ENCODE assay signal across 25 mouse cellular contexts in the genomic region with DNA sequence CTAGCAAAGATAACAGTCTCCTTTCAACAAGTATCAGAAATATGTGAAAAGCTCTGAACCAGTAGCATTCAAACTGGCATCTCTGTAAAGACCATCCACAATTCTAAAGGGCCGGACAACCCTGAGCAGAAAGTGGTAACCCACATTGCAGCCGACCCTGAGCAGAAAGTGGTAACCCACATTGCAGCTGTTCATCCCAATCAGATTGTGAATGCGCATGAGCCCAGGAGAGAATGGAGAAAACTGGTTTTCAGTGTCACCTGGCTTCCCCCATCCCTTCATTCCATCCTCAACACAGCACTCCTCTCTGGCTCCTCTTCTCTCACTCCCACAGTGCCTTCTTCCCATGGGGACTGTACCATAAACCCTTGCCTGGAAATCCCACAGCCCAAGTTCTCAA. TPM values are rescaled to one million over a fixed set of nuclear protein-coding genes. Genes with fewer than 3 reads are reported as not detected.
DNase-seq lines count a peak whose midpoint lies in the region; TF ChIP-seq lines count a peak whose summit lies in the region.
"Had no signal": no experiment of that assay in that cellular context is flagged by ENCODE, and none has a peak within 500 bp of the region (broad histone marks: within the 10 kb centered on the region; RNA-seq: fewer than 3 reads in every experiment).

No protein-coding gene starts in this region.

- H3K79me2 ChIP-seq in C2C12 (ENCODE audit: control insufficient read depth, insufficient read depth) (no peaks in the 10 kb centered on the region), myocyte (ENCODE audit: control insufficient read depth, insufficient read depth) (no peaks in the 10 kb centered on the region)

- H3K4me3 ChIP-seq in C2C12 (ENCODE audit: insufficient read depth, poor library complexity, severe bottlenecking): no peak overlapping the region
- no peak overlapping the region for H3K4me3 ChIP-seq in myocyte

- no peak overlapping the region for H3ac ChIP-seq in C2C12 (ENCODE audit: control insufficient read depth, insufficient read length, low read depth)
- H3ac ChIP-seq in myocyte (ENCODE audit: control insufficient read depth, insufficient read length): no peak overlapping the region

- intact Hi-C loops in left cerebral cortex, postnatal 36 days (cut with DNase I): no loop called here

- no peak for TF ChIP-seq CTCF in C2C12 (IDR thresholded peaks at IDR 0.05; ENCODE audit: control insufficient read depth, insufficient read depth, insufficient read length)

- no peak for TF ChIP-seq POLR2A in myocyte (IDR thresholded peaks at IDR 0.05; ENCODE audit: insufficient read length, low read depth)

- H3K4me2 ChIP-seq in myocyte (ENCODE audit: low read depth): no peak overlapping the region

- H3K36me3 ChIP-seq in C2C12 (ENCODE audit: control insufficient read depth, insufficient read depth) (no peaks in the 10 kb centered on the region), myocyte (ENCODE audit: control insufficient read depth, insufficient read depth) (no peaks in the 10 kb centered on the region)
- H3K36me3 ChIP-seq: G1E had no signal

- H3K79me3 ChIP-seq in C2C12 (ENCODE audit: low read depth): no peaks in the 10 kb centered on the region

- H3K27me3 ChIP-seq in C2C12 (ENCODE audit: control insufficient read depth, insufficient read depth, insufficient read length): no peaks in the 10 kb centered on the region
- no peaks in the 10 kb centered on the region for H3K27me3 ChIP-seq in myocyte (ENCODE audit: control insufficient read depth, insufficient read depth, insufficient read length)

- no peak for DNase-seq in left cerebral cortex, postnatal 36 days (ENCODE audit: low spot score in 2 of 2)
- no peak for DNase-seq in ovary, adult 18-20 months (ENCODE audit: low spot score)
- DNase-seq: adrenal gland, adult 2 months; adrenal gland, adult 8-10 months; adrenal gland, postnatal 10 days; adrenal gland, postnatal 14 days; adrenal gland, postnatal 25 days; adrenal gland, postnatal 36 days; B cell, adult 2 months; cerebellum, adult 11 months; cerebellum, adult 11-12 months; cerebellum, adult 18-20 months; cerebellum, adult 2 months had no signal

TF ChIP-seq in C2C12, 6 proteins besides CTCF, POLR2A, EP300 and RAD21:
- TF ChIP-seq MYOD1 (IDR thresholded peaks at IDR 0.05; ENCODE audit: control insufficient read depth, insufficient read length, low read depth) (peak; percentile 62), MAX (IDR thresholded peaks at IDR 0.05) (no peak), FOSL1 (IDR thresholded peaks at IDR 0.05; ENCODE audit: insufficient read depth, low read length, poor library complexity, severe bottlenecking) (no peak), CEBPB (IDR thresholded peaks at IDR 0.05; ENCODE audit: low read depth) (no peak), USF1 (IDR thresholded peaks at IDR 0.05; ENCODE audit: low read depth) (no peak)
TF ChIP-seq in C2C12: peak in this region for 1.

TF ChIP-seq in myocyte, 11 proteins besides CTCF, POLR2A, EP300 and RAD21:
- TF ChIP-seq REST (IDR thresholded peaks at IDR 0.05; ENCODE audit: insufficient read depth, insufficient read length) (no peak), MYOD1 (IDR thresholded peaks at IDR 0.05; ENCODE audit: control insufficient read depth in 1 of 3, insufficient read length in 2 of 3, low read depth in 2 of 3) (peak; percentile 63 to 89 (median 82))

RNA-seq across cellular contexts. Expression of a gene that starts 9.0 kb away (rescaled TPM):
- polyA plus RNA-seq in C2C12 (2012; fragmentation: generic; extraction: Trizol) (0.04 TPM), myocyte (2012; fragmentation: generic; extraction: Trizol) (0.05 TPM)
- total RNA-seq in left cerebral cortex, postnatal 36 days (2021): not detected
- total RNA-seq: adrenal gland, adult 18-20 months; adrenal gland, adult 2 months; adrenal gland, adult 8-10 months; adrenal gland, postnatal 10 days; adrenal gland, postnatal 14 days; adrenal gland, postnatal 25 days; adrenal gland, postnatal 36 days; adrenal gland, postnatal 4 days had no signal
- polyA plus RNA-seq: activated CD4-positive, CD25-positive, alpha-beta regulatory T cell, adult 4 months; adrenal gland, adult 2 months; brain, embryonic 14.5 days; CD4-positive, CD25-positive, alpha-beta regulatory T cell, adult 4 months; cerebellum, adult 2 months; Patski had no signal

RNA-seq across cellular contexts. Expression of a gene that starts 18.5 kb away (rescaled TPM):
- polyA plus RNA-seq in C2C12 (2012; fragmentation: generic; extraction: Trizol) (0.02 TPM), myocyte (2012; fragmentation: generic; extraction: Trizol) (not detected)
- not detected for total RNA-seq in left cerebral cortex, postnatal 36 days (2021)
- total RNA-seq: adrenal gland, adult 18-20 months; adrenal gland, adult 2 months; adrenal gland, adult 8-10 months; adrenal gland, postnatal 10 days; adrenal gland, postnatal 14 days; adrenal gland, postnatal 25 days; adrenal gland, postnatal 36 days; adrenal gland, postnatal 4 days; G1E had no signal
- polyA plus RNA-seq: activated CD4-positive, CD25-positive, alpha-beta regulatory T cell, adult 4 months; brain, embryonic 14.5 days; G1E; Patski had no signal

RNA-seq across cellular contexts. Expression of a gene that starts 32.6 kb away (rescaled TPM):
- polyA plus RNA-seq in C2C12 (2012; fragmentation: generic; extraction: Trizol) (not detected), myocyte (2012; fragmentation: generic; extraction: Trizol) (0.20 TPM)
- total RNA-seq in left cerebral cortex, postnatal 36 days (2021): not detected
- total RNA-seq: adrenal gland, adult 18-20 months; adrenal gland, adult 2 months; adrenal gland, adult 8-10 months; adrenal gland, postnatal 14 days; adrenal gland, postnatal 25 days; adrenal gland, postnatal 36 days; adrenal gland, postnatal 4 days; CH12.LX; MEL had no signal
- polyA plus RNA-seq: activated CD4-positive, CD25-positive, alpha-beta regulatory T cell, adult 4 months; CD4-positive, CD25-positive, alpha-beta regulatory T cell, adult 4 months; G1E; Patski had no signal

RNA-seq across cellular contexts. Expression of a gene that starts 46.4 kb away (rescaled TPM):
- polyA plus RNA-seq in C2C12 (2012; fragmentation: generic; extraction: Trizol) (not detected), myocyte (2012; fragmentation: generic; extraction: Trizol) (0.12 TPM)
- not detected for total RNA-seq in left cerebral cortex, postnatal 36 days (2021)
- total RNA-seq: adrenal gland, adult 2 months; adrenal gland, postnatal 14 days; adrenal gland, postnatal 25 days; adrenal gland, postnatal 36 days; ES-E14 had no signal
- polyA plus RNA-seq: activated CD4-positive, CD25-positive, alpha-beta regulatory T cell, adult 4 months; brain, embryonic 14.5 days; CD4-positive, CD25-positive, alpha-beta regulatory T cell, adult 4 months; cerebellum, adult 2 months; G1E had no signal
